Mouse (Mus musculus) lung, postnatal 14 days (tissue): Measurements from ENCODE around the gene Slc50a1.

Experiments used
- DNase-seq: peaks from one replicate; pipeline ENCODE4 v3.0.0; 2021

Slc50a1 gene

DNA sequence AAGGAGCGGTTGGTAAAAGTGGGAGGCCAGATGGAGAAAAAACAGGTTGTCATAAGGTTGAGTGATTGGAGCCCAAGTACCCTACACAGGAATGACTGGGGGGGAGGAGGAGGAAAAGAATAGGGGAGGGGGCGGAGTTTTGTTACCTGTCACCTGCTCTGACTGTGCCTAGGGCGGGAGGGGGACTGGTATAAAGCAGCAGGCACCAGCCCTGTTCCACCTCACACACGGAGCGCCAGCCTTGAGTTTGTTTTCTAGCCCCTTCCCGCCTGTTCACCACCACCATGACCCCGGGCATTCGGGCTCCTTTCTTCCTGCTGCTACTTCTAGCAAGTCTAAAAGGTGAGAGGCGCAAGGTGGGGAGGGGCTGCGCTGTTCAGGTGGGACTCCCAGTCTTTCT lies 41.5 kb downstream of the Slc50a1 start, which contains the start of gene Muc1:
TSS of gene Muc1 (plus strand) at position 222 of the 400 bp plus-strand sequence.
- peak; percentile 59 for DNase-seq

- peak; percentile 94 for DNase-seq
Measured at GRCm38 (mm10) chr3:89228180-89228549, 42.2 kb downstream of the Slc50a1 start.

- DNase-seq: peak; percentile 90
Measured at GRCm38 (mm10) chr3:89227307-89228179, 42.8 kb downstream of the Slc50a1 start.

- DNase-seq: no peak
Measured at GRCm38 (mm10) chr3:89226900-89227299, 43.5 kb downstream of the Slc50a1 start, which contains the start of gene Mtx1. TSS of gene Mtx1 (minus strand) at chr3:89227088.

DNA sequence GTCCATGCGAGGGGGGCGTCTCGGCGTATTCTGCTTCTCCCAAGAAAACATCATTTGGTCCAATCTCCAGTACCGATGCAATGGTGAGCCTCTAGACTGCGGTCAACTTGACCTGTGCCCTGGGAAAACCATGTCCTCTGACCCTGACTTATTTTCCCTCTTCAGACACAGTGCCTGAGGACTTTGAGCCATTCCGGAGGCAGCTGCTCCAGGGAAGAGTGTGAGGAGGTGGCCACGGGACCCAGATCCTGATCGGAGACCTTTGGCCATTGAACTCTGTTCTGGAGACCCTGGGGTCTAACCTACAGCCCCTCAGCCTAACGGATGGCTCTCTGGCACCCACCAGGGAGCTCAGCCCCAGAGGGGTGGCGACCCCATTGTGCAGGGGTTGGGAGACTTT lies 44.0 kb downstream of the Slc50a1 start:
- no peak for DNase-seq

DNA sequence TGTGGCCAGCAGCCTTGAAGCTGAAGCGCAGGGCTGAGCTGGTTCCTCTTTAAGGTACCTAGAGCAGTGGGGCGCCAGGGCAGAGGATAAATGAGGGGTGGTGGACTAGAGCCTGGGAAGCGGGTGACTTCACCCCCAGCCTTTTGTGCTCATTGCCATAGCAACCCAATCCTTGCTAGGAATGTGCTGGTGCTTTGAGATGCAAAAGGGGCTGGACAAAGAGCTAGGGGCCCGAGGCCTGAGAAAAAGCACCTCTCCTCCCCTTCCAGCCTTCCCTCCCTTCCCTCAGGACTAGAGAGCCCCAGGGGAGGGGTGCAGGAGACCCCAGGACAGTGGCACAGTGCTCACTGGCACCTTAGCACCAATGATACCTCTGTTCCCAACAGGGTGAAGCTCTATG lies 44.5 kb downstream of the Slc50a1 start:
- DNase-seq: no peak

DNA sequence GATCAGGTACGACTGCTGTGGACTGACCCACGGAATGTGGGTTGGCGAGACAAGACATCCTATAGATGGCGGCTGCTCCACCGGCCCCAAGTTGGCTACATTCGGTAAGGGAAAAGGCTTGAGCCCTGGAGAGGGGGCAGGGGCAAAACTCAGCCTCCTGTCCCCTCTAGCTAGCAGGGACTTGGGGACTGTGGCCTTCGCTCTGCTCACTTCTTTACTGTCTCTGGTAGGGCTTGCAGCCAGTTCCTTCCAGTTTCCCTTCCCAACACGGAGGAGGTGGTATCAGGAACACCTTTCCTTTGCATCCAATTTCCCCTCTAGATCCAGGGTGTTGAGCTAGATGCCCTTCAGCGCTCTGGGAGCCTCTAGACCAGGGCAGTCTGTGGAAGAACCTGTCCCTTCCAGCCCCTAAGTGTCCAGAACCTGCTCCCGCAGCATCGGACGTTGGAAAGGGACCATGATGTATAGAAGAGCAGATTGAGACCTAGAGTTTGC lies 45.0 kb downstream of the Slc50a1 start:
- DNase-seq: no peak

- no peak for DNase-seq
Measured at GRCm38 (mm10) chr3:89224796-89225195, 45.6 kb downstream of the Slc50a1 start.

DNA sequence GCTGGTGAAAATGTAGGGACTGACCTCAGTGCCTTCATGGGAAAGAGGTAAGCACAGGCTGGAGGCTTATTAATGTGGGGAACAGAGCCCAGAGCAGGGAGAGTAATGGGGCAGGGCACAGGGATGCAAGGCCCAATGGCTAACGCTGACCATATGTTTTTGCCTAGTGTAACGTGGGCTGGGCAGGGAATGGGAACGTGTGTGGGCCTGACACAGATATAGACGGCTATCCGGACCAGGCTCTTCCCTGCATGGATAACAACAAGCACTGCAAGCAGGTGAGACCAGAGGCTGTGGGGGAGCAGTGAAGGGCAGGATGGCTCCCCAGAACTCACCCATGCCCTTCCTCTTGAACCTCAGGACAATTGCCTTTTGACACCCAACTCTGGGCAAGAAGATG lies 49.2 kb downstream of the Slc50a1 start:
- DNase-seq: no peak

DNA sequence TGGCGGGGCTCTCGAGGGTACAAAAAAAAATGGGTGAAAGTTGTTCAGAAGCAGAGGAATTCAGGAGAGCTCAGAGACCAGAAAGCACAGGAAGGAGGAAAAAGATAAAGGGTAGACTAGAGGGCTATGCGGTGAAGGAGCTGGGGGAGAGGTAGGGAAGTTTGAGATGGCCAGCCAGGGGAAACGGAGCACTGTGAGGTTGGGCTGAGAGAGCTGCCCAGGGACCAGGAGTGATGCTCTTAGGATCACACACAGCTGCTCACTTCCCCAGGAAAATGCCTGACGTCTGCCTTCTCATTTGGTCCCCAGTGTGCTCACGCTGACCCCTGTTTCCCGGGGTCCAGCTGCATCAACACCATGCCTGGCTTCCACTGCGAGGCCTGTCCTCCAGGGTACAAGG lies 50.8 kb downstream of the Slc50a1 start:
- DNase-seq: no peak

- no peak for DNase-seq
Measured at GRCm38 (mm10) chr3:89218271-89218670, 52.1 kb downstream of the Slc50a1 start.
